Mouse (Mus musculus): ENCODE data around the gene 1700029I15Rik. TPM values are rescaled to one million over a fixed set of nuclear protein-coding genes. Genes with fewer than 3 reads are reported as not detected.
"Not testable (repeated sequence)": the region's sequence is repeated elsewhere in the genome, so short reads cannot be mapped to it uniquely, and the experiment has no call there.

The 1700029I15Rik gene
- polyA plus RNA-seq, 2 experiments = 0.85 to 1.1 TPM

DNA sequence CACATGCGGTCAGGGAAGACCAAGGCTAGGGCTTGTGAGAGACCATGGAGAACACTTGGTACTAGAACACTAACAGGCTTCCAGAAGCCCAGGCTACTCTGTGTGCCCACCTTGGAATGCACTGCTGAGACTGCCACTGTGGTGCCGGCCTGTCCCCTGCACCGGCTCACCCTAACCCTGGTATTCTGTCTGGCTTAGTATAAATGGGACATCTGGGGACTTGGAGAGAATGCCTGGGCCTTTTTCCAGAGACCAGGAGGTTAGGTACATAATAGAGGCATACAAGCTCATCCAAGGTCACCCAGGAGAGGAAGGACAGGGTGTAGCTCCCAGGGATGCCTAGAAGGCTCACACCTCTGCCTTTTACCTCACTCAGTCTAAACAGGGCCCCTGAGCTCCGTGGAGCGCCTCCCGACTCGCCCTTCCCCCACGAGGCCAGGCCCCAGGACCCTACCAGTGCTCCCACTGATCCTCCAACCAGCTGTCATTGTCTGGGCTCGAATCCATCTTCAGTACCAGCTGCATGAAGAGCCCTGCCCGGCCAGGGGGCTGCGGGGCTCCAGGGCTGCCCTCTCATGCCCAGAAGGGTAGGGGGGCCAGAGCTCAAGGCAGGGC, 9.5 kb downstream of the 1700029I15Rik start:
- Histone ChIP-seq H3K9me3 (ENCODE audit: control insufficient read depth, low read length) (no peaks in the 10 kb centered on the region), H3K27ac (no peak overlapping the region), H3K9ac (replicated peaks) (no peak overlapping the region), H3K36me3 (replicated peaks; ENCODE audit: control insufficient read depth, insufficient read depth, low read depth) (no peaks in the 10 kb centered on the region), H3K4me3 (ENCODE audit: insufficient read depth in 1 of 2, low read depth in 2 of 2, low read length in 2 of 2) (0 out of 4 replicates have a peak overlapping the region, but pooled peaks have one; percentile 10 to 20), H3K4me2 (ENCODE audit: low read depth) (no peak overlapping the region; the same call in none of the 2 replicates), H3K27me3 (ENCODE audit: control insufficient read depth, insufficient read depth, low read length) (peaks cover 58% of the 10 kb centered on the region), H3K4me1 (replicated peaks; ENCODE audit: control insufficient read depth in 2 of 2, insufficient read depth in 2 of 2, low read length in 1 of 2) (peaks cover 0 to 4% of the 10 kb centered on the region in 2 experiments; a peak in 2 of 4 replicates)
- WGBS (ENCODE audit: insufficient replicate concordance) = 35% methylated on average over 11 of the region's 11 CpGs
- no peak for ATAC-seq (ENCODE audit: insufficient read depth)
- TF ChIP-seq EP300 (IDR thresholded peaks at IDR 0.05; ENCODE audit: low read depth) (no peak), CTCF (IDR thresholded peaks at IDR 0.05; ENCODE audit: low read depth) (no peak)
- DNase-seq (ENCODE audit: low read depth in 3 of 3, low spot score in 3 of 3) = no peak

DNA sequence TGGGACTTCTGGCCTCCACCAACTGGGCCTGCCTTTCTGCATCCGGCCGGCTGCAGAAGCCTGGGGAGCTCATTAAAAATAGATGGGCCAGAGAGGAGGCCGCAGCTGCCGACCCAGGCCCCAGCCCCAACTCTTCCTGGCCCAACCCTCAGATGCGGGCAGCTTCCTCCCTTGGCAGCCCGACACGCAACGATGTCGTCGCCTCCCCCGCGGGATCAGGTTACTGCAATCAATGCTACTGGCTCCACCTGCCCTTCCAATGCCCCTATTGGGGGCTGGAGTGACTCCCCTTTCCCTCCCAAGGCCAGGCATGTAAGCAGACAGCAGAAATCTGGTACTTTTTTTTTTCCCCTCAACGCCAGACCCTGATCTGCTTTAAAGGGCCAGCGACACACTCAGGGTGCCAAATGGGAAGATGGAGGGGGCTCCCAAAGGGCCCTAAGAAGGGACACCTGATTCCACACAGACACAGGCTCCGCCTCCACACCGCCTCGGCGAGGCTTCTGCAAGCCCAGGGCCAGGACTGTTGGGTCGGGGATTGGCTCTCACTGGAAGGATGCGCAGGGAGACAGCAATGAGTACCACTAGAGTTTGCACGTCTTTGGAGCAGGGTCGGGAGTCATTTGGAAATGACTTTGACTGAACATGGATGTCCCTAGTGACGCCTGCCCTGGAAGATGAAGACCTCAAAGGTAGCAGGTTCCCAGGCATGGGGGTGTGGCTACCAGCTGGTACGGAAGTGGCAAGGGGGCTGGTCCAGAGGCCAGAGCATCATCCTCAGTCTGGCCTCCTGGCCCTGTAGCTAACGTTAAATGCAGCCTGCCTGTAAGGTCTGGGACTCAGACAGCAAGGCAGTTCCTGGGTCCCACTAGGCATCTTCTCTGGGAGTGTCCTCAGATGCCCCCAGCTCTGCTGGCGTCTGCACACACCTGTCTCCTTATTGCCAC, 10.3 kb downstream of the 1700029I15Rik start:
- Histone ChIP-seq H3K36me3 (replicated peaks; ENCODE audit: control insufficient read depth, insufficient read depth, low read depth) (no peaks in the 10 kb centered on the region), H3K9ac (replicated peaks) (no peak overlapping the region), H3K27ac (no peak overlapping the region), H3K4me2 (ENCODE audit: low read depth) (no peak overlapping the region; the same call in none of the 2 replicates), H3K27me3 (ENCODE audit: control insufficient read depth, insufficient read depth, low read length) (peaks cover 57% of the 10 kb centered on the region), H3K4me3 (ENCODE audit: insufficient read depth in 1 of 2, low read depth in 2 of 2, low read length in 2 of 2) (0 out of 4 replicates have a peak overlapping the region, but pooled peaks of 1 of the 2 experiments have one; percentile 20), H3K9me3 (ENCODE audit: control insufficient read depth, low read length) (no peaks in the 10 kb centered on the region), H3K4me1 (replicated peaks; ENCODE audit: control insufficient read depth in 2 of 2, insufficient read depth in 2 of 2, low read length in 1 of 2) (peaks cover 0 to 4% of the 10 kb centered on the region in 2 experiments; a peak in 2 of 4 replicates)
- 4% methylated on average over 26 of the region's 26 CpGs for WGBS (ENCODE audit: insufficient replicate concordance)
- ATAC-seq (ENCODE audit: insufficient read depth) = no peak
- TF ChIP-seq EP300 (IDR thresholded peaks at IDR 0.05; ENCODE audit: low read depth) (no peak), CTCF (IDR thresholded peaks at IDR 0.05; ENCODE audit: low read depth) (no peak)
- DNase-seq (ENCODE audit: low read depth in 3 of 3, low spot score in 3 of 3) = no peak

DNA sequence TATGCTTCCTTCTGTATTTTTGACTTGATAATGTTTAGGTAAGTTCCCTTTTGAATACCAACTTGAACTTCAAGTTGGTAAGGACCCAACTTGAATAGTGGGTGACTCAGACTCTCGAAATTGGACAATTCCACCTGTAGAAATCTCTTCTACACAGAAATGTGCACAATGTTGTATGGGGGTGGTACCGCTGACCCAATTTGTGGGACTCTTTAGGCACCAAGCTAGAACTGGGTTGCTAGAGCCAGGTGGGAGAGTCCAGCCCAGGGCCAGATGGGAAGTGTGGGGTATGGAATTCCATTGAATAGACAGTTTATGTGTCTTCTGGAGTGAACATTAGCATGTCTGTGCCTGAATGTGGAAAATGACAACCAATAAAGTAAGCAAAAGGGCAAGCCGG, 13.2 kb downstream of the 1700029I15Rik start:
- TF ChIP-seq EP300 (IDR thresholded peaks at IDR 0.05; ENCODE audit: low read depth) (no peak), CTCF (IDR thresholded peaks at IDR 0.05; ENCODE audit: low read depth) (no peak)
- DNase-seq (ENCODE audit: low read depth in 3 of 3, low spot score in 3 of 3) = no peak
- H3K27me3 ChIP-seq (ENCODE audit: control insufficient read depth, insufficient read depth, low read length) = peaks cover 31% of the 10 kb centered on the region
- H3K9ac ChIP-seq (replicated peaks) = no peak overlapping the region
- no peak for ATAC-seq (ENCODE audit: insufficient read depth)
- no peaks in the 10 kb centered on the region for H3K4me1 ChIP-seq (replicated peaks; ENCODE audit: control insufficient read depth in 2 of 2, insufficient read depth in 2 of 2, low read length in 1 of 2)
- H3K4me3 ChIP-seq (ENCODE audit: insufficient read depth in 1 of 2, low read depth in 2 of 2, low read length in 2 of 2) = no peak overlapping the region
- H3K4me2 ChIP-seq (ENCODE audit: low read depth) = no peak overlapping the region
- no peaks in the 10 kb centered on the region for H3K9me3 ChIP-seq (ENCODE audit: control insufficient read depth, low read length)
- no peaks in the 10 kb centered on the region for H3K36me3 ChIP-seq (replicated peaks; ENCODE audit: control insufficient read depth, insufficient read depth, low read depth)
- H3K27ac ChIP-seq = no peak overlapping the region
- 67% methylated on average over 3 of the region's 3 CpGs for WGBS (ENCODE audit: insufficient replicate concordance)

GRCm38 (mm10) chr2:92397436-92397835, 15.1 kb downstream of the 1700029I15Rik start:
- Histone ChIP-seq H3K9ac (replicated peaks) (no peak overlapping the region), H3K4me2 (ENCODE audit: low read depth) (no peak overlapping the region), H3K4me3 (ENCODE audit: insufficient read depth in 1 of 2, low read depth in 2 of 2, low read length in 2 of 2) (no peak overlapping the region), H3K27me3 (ENCODE audit: control insufficient read depth, insufficient read depth, low read length) (peaks cover 22% of the 10 kb centered on the region), H3K4me1 (replicated peaks; ENCODE audit: control insufficient read depth in 2 of 2, insufficient read depth in 2 of 2, low read length in 1 of 2) (peaks cover 0 to 2% of the 10 kb centered on the region in 2 experiments; a peak in 1 of 4 replicates), H3K27ac (no peak overlapping the region), H3K36me3 (replicated peaks; ENCODE audit: control insufficient read depth, insufficient read depth, low read depth) (no peaks in the 10 kb centered on the region), H3K9me3 (ENCODE audit: control insufficient read depth, low read length) (no peaks in the 10 kb centered on the region)
- WGBS (ENCODE audit: insufficient replicate concordance) = 76% methylated on average over 1 of the region's 1 CpGs
- ATAC-seq (ENCODE audit: insufficient read depth) = no peak
- DNase-seq (ENCODE audit: low read depth in 3 of 3, low spot score in 3 of 3) = no peak
- no peak for TF ChIP-seq CTCF (IDR thresholded peaks at IDR 0.05; ENCODE audit: low read depth)
- TF ChIP-seq EP300 (IDR thresholded peaks at IDR 0.05; ENCODE audit: low read depth) = no peak

- not testable (repeated sequence) for H3K4me1 ChIP-seq (replicated peaks; ENCODE audit: control insufficient read depth in 2 of 2, insufficient read depth in 2 of 2, low read length in 1 of 2); H3K36me3 ChIP-seq (replicated peaks; ENCODE audit: control insufficient read depth, insufficient read depth, low read depth); H3K9me3 ChIP-seq (ENCODE audit: control insufficient read depth, low read length); H3K27ac ChIP-seq; ATAC-seq (ENCODE audit: insufficient read depth); H3K9ac ChIP-seq (replicated peaks); H3K4me2 ChIP-seq (ENCODE audit: low read depth); DNase-seq (ENCODE audit: low read depth in 3 of 3, low spot score in 3 of 3); H3K4me3 ChIP-seq (ENCODE audit: insufficient read depth in 1 of 2, low read depth in 2 of 2, low read length in 2 of 2)
- H3K27me3 ChIP-seq (ENCODE audit: control insufficient read depth, insufficient read depth, low read length) = peaks cover 13% of the 10 kb centered on the region
- WGBS (ENCODE audit: insufficient replicate concordance) = 64% methylated on average over 3 of the region's 4 CpGs
Measured at GRCm38 (mm10) chr2:92399877-92400276, 17.5 kb downstream of the 1700029I15Rik start.

Data from liver, embryonic 14.5 days (tissue).